In the genomic region with DNA sequence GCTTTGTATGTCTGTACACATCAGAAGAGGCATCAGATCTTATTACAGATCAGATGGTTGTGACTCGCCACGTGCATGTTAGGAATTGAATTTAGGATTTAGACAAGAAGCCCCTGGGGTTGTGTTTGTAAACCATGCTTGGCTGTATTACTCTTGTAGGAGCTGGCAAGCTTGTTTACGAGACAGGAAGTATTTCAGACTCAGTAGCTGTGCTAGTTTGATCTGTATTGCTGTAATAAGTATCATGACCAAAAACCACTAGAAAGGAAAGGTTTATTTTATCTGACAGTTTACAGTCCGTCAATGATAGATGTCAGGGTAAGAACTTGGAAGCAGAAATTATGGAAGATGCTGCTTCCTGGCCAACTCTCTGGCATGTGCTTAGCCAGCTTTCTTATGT, we compare ENCODE assay signal across 17 mouse cellular contexts.
"Had no signal": no experiment of that assay in that cellular context is flagged by ENCODE, and none has a peak within 500 bp of the region (broad histone marks: within the 10 kb centered on the region; RNA-seq: fewer than 3 reads in every experiment).

No protein-coding gene starts in this region.

- DNase-seq: gastrocnemius, adult 2 months; gastrocnemius, postnatal 10 days; gastrocnemius, postnatal 25 days; heart, adult 11 months; heart, adult 2 months; heart, postnatal 14 days; heart, postnatal 36 days; kidney, adult 11 months; kidney, adult 2 months; kidney, adult 9 months; kidney, postnatal 14 days; kidney, postnatal 36 days; layer of hippocampus, adult 9-11 months; liver; liver, embryonic 13.5 days had no signal

- ATAC-seq: hindbrain, postnatal 0 days; intestine, embryonic 16.5 days had no signal
